Mouse (Mus musculus): Measurements from ENCODE around the gene Pgm5.
"Not testable (repeated sequence)": the region's sequence is repeated elsewhere in the genome, so short reads cannot be mapped to it uniquely, and the experiment has no call there.

The Pgm5 gene

GRCm38 (mm10) chr19:24861612-24862451 lies at the start of gene Pgm5:
Pgm5 (minus strand) TSS chr19:24861855.
- DNase-seq (ENCODE audit: low read depth, low spot score) = no peak

GRCm38 (mm10) chr19:24908385-24909155 lies 46.9 kb upstream of the Pgm5 start:
- no peak for DNase-seq (ENCODE audit: low read depth, low spot score)

- no peak for DNase-seq (ENCODE audit: low read depth, low spot score)
Measured at GRCm38 (mm10) chr19:24907655-24908054, 46.0 kb upstream of the Pgm5 start.

- DNase-seq (ENCODE audit: low read depth, low spot score) = no peak
Measured at GRCm38 (mm10) chr19:24902821-24903220, 41.2 kb upstream of the Pgm5 start.

- DNase-seq (ENCODE audit: low read depth, low spot score) = no peak
Measured at GRCm38 (mm10) chr19:24902256-24902655, 40.6 kb upstream of the Pgm5 start.

GRCm38 (mm10) chr19:24901666-24902065 lies 40.0 kb upstream of the Pgm5 start:
- DNase-seq (ENCODE audit: low read depth, low spot score) = no peak

- DNase-seq (ENCODE audit: low read depth, low spot score) = no peak
Measured at GRCm38 (mm10) chr19:24900581-24901220, 39.0 kb upstream of the Pgm5 start, which contains the start of gene Foxd4. Foxd4 (minus strand) TSS chr19:24901197.

GRCm38 (mm10) chr19:24899578-24900544 lies 38.2 kb upstream of the Pgm5 start:
- no peak for DNase-seq (ENCODE audit: low read depth, low spot score)

GRCm38 (mm10) chr19:24898737-24899577 lies 37.3 kb upstream of the Pgm5 start:
- no peak for DNase-seq (ENCODE audit: low read depth, low spot score)

GRCm38 (mm10) chr19:24897896-24898736 lies 36.5 kb upstream of the Pgm5 start:
- no peak for DNase-seq (ENCODE audit: low read depth, low spot score)

GRCm38 (mm10) chr19:24897006-24897895 lies 35.6 kb upstream of the Pgm5 start:
- no peak for DNase-seq (ENCODE audit: low read depth, low spot score)

- no peak for DNase-seq (ENCODE audit: low read depth, low spot score)
Measured at GRCm38 (mm10) chr19:24896536-24896935, 34.9 kb upstream of the Pgm5 start.

- no peak for DNase-seq (ENCODE audit: low read depth, low spot score)
Measured at GRCm38 (mm10) chr19:24886888-24887287, 25.2 kb upstream of the Pgm5 start.

- no peak for DNase-seq (ENCODE audit: low read depth, low spot score)
Measured at GRCm38 (mm10) chr19:24885504-24885903, 23.8 kb upstream of the Pgm5 start.

- DNase-seq (ENCODE audit: low read depth, low spot score) = no peak
Measured at GRCm38 (mm10) chr19:24881237-24881636, 19.6 kb upstream of the Pgm5 start.

GRCm38 (mm10) chr19:24875129-24875870 lies 13.6 kb upstream of the Pgm5 start, which contains the start of gene Gm10053:
Gm10053 (plus strand) TSS chr19:24875686.
- DNase-seq (ENCODE audit: low read depth, low spot score) = not testable (repeated sequence)

GRCm38 (mm10) chr19:24873873-24874272 lies 12.2 kb upstream of the Pgm5 start:
- no peak for DNase-seq (ENCODE audit: low read depth, low spot score)

Measured in WW6 (cell line).